Mouse (Mus musculus): Measurements from ENCODE around the gene Rerg.
"Not testable (repeated sequence)": the region's sequence is repeated elsewhere in the genome, so short reads cannot be mapped to it uniquely, and the experiment has no call there.

Rerg gene

DNA sequence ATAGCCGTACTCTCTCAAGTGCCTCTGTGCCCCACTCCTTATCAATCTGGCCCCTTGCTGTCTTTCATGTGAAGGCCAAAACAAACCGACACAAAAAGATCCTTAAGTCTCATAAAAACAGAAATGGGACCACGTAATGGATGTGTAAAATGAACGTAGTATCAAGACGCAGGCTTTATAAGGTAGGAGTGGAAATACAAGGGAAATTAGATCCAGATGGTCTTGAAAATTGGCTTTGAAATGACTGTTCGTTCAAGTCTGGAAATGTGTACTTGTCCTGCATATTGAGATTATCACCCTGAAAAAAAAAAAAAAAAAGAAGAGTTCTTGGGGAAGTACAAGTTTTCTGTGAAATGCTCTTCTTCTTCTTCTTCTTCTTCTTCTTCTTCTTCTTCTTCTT, 90.6 kb downstream of the Rerg start:
- no peak for DNase-seq (ENCODE audit: low read depth, low spot score)

DNA sequence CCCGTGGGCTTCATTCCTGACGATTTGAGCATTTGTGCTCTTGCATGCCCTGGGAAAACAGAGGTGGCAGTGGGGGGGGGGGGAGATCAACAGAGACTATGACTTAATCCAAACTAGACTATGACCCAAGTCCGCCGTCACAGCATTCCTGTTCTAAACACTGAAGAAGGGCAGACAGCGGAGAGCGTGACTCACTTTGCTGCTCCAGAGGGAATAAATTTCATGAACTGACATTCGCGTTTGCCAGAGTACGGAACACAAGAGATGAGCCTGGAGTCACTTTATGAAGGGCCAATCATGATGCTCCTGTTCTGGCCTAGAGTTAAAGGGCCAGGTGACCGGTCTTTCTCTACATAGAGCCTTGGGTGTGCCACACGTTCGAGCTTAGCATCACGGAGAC, 93.6 kb downstream of the Rerg start:
- DNase-seq (ENCODE audit: low read depth, low spot score), result no peak

DNA sequence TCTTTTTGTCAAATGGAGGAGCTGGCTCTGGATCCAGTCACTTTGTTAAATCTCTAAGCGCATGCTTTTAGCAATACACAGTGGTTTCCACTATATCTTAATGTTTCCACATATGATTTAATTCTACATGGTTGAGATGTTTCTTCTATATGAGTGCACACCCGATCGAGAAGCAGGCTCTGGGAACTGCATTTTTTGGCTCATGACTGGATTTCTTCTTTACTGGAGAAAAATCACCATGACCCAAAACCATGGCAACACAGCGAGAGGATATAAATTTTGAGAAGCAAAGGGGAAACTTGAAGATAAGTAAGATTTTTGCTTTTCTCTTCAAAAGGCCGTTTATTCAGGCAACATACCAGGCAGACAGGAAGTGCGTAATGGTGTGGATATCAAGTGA, 94.1 kb downstream of the Rerg start:
- DNase-seq (ENCODE audit: low read depth, low spot score), result no peak

DNA sequence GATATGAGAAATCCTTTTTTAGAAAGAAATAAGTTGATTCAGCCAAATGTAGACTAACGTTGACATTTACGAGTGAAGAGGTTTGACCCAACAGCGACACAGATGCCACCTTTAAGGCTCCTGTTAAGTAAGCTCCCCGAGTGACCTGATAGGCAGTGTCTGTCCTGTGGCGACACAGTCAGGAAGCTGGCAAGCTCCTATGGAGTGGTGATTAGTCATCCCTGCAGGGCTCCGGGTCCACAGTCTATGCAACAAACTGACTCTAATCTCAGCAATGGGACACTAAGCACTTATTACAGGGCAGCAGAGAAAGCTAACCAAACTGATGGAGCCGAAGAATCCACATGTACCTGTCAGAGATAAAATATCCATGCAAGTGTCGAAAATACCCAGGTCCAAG, 98.0 kb downstream of the Rerg start:
- DNase-seq (ENCODE audit: low read depth, low spot score), result no peak

DNA sequence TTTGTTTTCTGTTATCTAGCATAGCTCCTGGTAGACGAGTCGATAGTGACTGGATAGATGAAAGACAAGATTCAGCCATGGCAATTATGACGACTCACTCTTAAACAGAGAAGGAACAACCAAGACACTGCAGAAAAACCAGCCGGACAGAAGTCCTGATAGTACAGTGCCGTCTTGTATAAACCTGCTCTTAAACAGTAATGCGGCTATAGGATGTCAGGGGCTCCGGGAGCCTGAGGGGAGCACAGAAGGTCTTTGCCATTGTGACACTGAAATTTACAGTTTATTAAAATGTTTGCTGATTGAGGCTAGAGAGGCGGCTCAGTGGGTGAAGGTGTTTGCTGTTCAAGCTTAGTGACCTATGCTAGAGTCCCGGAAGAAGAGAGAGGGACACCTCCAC, 98.8 kb downstream of the Rerg start:
- DNase-seq (ENCODE audit: low read depth, low spot score), result no peak

DNA sequence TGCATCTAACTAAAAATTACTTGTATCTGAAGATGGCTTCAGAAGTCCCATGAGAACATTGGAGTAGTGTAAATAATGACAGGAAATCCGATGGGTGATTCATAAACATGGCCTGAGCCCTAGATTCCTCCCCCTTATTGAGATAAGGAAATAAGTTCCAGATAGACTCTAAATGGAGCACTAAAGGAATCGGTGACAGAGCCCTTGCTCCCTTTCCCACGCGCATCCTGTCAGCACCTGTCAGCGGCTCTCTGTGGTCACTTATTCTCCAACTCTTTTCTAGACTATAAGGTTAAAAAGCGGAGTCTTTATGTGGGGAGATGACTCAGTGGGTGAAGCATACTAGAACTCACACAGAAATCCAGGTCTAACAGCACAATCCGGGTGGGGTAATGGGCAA, 104.8 kb downstream of the Rerg start:
- no peak for DNase-seq (ENCODE audit: low read depth, low spot score)

DNA sequence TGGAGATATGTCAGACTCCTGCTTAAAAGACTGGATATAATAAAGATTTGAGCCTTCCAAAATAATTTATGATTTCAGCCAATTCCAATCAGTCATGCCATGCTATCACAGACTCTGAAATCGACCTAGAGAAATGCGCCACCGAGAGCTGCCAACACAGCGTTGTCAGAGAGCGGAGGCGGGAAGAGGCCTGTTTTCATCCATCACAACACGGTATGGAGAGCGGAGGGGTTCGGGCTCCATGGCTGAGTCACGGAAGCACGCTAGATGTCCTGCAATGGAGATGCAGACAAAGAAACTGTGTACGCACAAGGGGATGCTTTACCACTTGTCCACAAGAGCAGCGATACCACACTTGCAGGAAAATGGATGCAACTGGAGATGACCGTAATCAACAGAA, 105.5 kb downstream of the Rerg start:
- DNase-seq (ENCODE audit: low read depth, low spot score), result no peak

DNA sequence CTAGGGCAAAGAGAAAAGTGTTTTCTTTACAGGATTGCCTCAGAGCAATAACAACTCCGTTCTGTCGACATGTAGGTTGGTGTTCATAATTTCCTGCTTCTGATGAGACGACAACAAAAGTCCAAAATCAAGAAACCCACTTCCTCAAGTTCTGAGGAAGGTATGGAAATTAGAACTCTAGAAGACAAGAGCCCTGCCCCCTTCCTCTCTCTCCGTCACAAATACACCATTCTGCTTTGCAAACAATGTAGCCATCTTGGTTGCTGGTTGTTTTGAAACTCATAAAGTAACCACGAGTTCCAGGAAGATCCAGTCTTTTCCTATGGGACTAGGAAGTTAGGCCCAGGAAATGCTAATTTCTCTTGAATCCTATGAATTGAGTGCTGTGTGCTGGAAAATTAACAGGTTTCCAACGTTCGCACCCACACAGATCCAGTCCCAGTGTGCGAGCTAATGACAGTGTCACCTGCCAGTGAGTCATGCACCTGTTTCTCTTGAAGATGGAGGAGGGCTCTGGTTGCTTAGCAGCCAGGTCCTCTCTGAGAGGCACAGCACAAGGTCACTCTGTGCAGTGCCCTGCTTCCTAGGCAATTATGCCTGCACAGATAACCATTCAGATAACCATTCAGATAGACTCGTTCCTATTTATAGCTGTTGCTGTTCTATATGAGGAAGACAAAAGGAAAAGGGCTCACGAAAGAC, 106.9 kb downstream of the Rerg start:
- peak; percentile 24 for DNase-seq (ENCODE audit: low read depth, low spot score)

DNA sequence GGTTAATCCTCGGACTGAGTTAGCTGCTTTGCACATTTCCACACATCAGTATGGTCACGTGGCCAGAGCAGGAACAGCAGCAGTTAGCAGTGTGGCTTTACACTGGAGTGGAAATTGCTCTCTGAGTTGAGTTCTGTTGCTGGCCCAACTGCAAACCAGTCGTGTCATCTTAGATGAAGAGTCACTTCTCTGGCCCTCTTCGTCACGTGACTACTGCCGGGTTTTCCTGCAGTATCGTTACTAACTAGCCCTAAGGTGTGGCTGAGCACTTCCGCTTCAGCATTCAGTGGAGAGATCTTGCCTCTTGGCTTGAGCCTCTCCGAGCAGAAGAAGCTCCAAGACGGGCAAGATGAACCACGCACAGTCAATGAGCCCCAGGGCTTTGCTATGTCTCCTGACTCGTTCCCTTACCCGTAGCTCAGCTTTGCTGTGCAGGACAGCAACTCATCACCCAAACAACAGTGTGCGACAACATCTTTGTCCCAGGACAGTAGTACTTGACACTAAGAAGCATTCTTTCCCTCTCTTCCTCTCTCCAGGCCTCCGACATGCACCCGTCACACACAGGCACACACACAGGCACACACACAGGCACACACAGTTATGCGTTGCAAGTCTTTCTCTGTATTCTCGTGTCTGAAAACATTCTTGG, 108.3 kb downstream of the Rerg start:
- DNase-seq (ENCODE audit: low read depth, low spot score), result no peak

DNA sequence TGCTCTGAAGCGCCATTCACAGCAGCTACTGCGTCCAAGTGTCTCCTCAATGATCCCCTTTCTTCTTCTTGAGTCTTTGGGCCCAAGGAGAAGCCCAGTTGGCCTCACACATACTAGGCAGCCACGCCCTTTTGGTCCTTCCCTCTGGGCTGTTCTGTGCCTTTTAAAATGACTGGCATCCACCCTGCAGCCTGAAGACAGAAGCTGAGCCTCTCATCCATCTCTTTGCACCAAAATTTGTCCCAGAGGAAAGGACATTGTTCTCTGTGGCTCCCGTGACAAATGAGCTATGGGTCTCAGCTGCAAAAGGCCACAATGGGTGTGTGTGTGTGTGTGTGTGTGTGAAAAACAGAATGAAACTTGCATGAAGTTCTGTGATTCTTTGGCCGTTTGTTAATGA, 109.7 kb downstream of the Rerg start:
- no peak for DNase-seq (ENCODE audit: low read depth, low spot score)

DNA sequence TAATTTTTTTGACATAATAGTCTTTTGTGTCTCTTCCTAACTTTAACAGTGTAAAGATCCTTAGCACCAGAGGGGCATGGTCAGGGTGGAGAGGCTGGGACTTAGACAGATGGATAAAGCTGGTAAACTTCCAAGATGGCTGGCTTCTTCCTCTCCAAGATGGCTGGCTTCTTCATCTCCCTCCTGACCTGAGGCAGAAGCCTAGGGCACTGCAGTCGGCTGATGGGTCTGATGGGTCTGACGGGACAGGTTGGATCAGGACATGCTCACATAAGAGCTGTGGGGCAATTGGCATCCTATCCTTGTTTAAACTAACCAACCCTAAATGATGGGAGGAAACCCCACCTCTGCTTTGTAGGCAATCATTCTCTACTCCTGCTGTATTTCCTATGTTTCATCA, 112.0 kb downstream of the Rerg start:
- no peak for DNase-seq (ENCODE audit: low read depth, low spot score)

DNA sequence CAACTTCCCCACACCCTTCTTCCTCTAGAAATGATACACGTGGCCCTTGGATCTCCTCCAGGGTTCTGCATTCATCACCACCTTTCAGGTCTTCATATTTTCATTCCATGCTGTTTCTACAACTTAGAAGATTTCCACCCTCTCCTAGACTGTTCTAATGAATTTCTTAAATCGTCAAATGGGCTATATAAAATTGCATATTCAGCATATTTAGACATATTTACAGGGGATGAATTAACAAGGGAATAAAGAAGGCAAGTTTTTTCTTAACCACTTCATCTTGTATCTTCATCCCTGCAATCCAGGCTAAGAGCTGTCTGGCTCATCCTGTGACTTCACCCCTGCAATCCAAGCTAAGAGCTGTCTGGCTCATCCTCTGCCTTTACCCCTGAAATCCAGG, 116.2 kb downstream of the Rerg start:
- no peak for DNase-seq (ENCODE audit: low read depth, low spot score)

DNA sequence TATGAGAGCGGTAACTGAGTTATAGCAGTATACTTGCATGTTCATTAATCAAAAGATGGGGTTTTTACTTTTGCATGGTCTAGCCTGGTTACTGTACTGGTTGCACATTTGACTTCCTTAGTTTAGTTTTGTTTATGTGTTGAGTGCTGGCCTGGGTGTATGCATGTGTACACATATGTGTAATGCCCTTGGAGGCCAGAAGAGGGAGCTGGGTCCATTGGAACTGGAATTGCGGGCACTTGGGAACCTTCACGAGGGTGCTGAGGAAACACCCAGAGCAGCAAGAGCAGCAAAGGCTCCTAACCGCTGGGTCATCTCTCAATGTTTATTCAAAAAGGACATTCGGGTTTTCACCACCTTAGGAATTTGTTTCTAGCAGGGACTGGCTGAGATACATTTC, 116.8 kb downstream of the Rerg start:
- DNase-seq (ENCODE audit: low read depth, low spot score), result no peak

DNA sequence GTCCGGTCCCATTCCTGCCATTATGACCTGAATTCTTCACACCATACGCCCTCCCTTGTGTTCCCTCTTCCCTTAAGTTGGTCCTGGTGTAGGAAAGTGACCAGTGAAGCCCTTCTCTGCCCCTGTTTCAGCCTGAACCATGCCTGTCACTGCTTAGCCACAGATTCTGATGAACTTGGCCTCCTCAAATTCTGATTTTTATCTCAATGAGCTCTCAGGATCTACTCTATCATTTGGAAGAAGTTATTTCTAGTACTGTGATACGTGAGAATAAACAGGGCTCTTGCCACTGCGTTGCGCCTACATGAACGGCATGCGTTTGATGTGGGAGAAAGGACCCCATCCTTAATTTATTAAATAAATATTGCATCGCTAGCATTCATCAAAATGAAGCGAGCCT, 117.3 kb downstream of the Rerg start:
- DNase-seq (ENCODE audit: low read depth, low spot score), result no peak

DNA sequence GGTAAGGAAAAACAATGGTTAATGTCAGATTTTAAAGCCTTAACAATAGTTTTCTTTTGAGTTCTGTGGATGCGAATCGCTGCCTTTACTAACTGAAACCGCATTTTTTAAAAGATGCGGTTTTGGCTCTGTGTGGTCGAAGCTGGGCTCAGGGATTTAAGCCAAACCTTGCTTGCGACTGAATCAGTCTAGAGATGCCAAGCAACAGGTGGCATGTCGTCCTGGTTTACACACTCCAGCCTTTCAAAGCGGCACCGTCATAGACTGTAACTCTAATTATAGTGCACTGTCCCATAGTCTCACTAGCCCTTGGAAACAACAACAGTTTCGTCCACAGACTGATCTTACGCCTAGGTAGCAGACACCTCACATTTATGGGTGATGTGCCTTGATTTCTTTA, 123.3 kb downstream of the Rerg start:
- no peak for DNase-seq (ENCODE audit: low read depth, low spot score)

DNA sequence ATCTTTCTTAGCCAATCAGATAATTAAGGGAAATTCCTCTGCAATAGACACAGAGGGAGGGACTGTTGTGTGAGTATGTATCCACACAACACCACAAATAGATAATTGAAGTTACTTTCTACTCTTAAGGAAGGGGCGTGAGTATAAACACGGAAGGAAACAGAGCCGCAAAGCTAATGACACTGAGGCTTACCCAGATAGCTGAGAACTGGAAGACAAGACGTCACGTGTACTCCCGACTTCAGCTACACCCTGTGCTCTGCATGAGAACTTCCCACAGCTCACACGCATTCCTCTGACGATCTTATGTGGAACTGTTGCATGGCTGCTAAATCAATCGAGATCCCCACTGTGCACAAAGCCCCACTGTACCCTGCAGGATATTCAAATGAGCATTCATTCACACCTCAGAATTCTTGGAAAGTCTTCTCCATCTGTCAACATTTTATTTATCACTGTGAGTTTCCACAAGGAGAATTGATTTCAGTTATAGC, 125.2 kb downstream of the Rerg start:
- no peak for DNase-seq (ENCODE audit: low read depth, low spot score)

DNA sequence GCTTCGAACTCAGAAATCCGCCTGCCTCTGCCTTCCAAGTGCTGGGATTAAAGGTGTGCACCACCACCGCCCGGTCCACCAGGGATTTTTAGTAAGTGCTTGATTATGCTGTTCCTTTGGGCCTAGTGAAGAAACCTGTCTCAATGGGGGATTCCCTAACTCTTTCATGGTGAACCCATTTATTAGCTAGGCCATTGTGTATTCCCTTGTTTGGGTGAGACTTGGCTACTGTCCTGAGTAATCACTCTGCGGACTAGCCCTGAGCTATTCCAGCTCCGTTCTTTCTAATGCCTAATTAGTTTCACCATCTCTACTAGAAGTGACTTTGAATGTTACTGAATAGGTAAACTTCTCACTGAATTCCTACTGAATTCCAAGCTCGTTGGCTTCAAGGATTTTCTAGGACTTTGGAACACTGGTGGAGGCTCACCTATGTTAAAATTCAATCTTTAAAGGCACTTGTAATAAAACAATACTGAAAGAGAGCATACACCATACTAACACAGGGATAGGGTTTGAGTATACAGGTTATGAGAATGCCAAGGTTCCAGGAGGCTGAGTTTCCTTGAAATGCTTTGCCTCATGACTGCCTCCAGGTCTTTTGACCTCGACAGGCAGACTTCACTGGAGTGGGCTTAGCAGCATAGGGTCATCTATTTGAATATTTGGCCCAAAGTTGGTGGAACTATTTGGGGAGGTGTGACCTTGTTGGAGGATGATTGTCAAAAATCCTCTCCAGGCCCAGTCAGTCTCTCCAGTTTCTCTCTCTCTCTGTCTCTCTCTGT, 134.5 kb downstream of the Rerg start:
- DNase-seq (ENCODE audit: low read depth, low spot score), result not testable (repeated sequence)

DNA sequence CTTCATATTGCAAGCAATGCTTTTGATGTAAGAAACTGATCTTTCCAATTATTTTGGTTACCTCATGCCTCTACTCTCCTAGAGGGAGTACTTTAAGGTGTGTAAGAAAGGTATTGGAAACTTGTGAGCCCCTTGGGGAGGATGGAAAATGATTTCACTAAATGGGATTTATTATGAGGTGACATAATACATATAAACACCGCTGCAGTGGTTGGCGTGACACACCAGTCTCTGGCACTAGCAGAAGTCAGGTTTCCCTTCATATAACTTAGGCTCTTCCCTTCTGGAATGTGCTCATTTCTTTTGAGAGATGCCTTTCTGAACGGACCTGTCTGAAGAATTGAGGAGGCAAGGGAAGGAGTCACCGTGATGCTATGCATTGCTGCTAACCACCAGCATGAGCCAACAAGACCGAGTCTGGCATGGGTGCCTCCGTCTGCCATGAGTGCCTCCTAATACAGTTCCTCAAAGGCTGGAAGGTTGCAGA, 139.6 kb downstream of the Rerg start:
- DNase-seq (ENCODE audit: low read depth, low spot score), result no peak

DNA sequence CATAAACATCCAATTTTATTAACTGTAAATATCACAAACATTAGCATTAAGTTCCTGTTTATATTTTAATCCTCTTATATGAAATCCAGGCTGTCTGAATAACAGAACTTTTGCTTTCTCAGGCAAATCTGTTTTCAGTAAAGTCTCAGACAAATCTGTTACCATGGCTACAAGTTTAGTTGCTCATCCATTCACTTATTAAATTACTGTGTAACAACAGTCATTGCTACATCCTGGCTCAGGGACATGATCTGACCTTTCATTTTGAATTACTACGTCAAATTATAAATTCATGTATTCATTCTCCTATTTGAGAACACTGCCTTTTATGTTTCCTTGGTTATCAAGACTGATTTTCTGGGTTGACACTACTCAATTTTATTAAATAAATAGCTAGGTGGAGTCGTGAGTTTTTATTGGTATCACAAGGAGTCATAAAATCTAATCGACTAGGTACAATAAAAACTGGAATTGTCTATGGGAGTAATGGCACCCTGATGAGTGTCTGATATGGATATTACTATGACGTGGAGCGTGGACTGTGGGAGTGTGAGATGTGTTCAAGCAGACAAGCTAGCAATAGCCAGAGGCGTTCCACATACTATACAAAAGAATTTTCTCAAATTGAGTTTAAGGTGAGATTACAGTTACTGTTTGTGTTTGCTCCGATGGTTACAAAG, 140.2 kb downstream of the Rerg start:
- DNase-seq (ENCODE audit: low read depth, low spot score), result no peak

DNA sequence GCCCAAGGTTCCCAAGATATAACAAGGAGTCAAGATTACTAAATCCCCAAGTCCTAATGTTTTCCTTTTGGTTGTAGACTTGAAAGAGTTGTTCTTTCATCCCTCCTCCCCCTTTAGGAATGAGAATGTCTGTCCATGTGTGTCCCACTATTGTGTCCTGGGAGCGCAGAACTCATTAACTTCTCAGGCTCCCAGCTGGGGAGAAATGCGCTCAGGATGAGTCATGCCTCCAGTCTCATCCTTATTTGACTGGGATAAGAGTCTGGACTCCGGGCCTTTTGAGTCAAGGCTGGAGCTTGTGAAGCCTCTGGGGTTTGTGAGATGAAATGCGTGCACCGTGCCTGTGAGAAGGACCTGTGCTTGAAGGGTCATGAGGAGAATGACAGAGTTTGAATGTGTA, 144.8 kb downstream of the Rerg start:
- DNase-seq (ENCODE audit: low read depth, low spot score), result no peak

DNA sequence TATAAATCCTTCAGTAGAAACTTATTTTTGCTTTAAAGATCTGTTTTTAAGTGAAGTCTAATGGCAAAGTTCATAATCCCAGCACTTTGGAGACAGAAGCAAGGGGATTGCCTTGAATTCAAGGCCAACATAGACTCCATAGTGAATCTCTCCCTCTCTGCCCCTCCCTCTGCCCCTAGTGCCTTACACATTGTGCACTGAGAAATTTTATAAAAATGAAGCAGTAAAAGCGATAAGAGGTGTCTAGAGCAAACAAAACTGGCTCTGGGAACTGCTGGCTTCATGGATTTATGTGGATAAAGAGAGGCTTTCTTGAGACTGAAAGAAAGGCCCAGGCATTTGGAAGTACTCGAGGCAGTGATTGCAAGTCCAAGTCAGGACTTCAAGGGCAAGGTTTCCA, 145.8 kb downstream of the Rerg start:
- DNase-seq (ENCODE audit: low read depth, low spot score), result no peak
